Mouse (Mus musculus) brain, adult 2 months (tissue): ENCODE measurements at regions not wholly inside any gene's neighbourhood (a gene's known extent, or its start where the extent isn't known, plus 50 kb on each side); places are given as distances from the start of the nearest gene placed in this dataset.
A peak's percentile ranks its signal among the peaks of the same experiment; 100 is the strongest.

Source experiments
- DNase-seq: peaks from one replicate; pipeline ENCODE4 v3.0.0; 2011; ENCODE audit warnings: low read depth, low spot score

DNA sequence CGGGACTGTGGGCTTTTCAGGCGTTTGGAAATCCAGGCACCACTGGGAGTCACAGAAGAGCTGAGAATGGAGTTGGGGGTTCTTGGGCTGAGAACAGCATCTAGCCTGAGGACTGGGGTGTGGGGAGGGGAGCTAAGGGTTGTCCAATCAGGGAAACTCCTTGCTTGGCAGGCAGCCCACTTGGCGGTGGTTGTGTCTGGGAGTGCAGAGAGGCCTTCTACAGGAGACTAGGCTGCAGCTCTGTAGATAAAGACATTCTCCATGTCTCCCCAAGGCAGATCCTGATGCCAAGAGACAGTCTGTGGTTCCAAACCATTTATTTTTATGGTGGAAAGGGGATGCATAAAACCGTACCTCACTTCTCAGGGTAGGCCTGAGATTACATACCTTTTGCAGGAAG, 774.6 kb downstream of the Brinp1 start:
- no peak for DNase-seq

DNA sequence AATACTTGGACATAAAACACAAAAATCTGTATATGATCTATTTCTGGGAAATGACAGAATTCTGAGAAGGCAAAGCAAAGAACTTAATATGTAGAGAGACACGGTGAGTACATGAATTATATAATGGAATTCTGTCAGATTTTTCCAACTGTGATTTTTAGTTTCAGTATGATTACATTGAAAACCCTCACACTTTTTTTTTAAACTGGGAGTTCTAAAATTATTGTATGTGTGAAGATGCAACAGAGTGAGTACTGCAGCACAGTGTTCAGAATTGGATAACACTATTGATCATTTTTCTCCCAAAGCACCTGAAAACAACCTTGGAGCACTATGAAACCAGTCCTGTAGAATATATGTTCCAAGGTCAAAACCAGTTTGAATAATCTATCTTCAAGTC, 797.7 kb downstream of the Brinp1 start:
- DNase-seq = peak; percentile 24

- DNase-seq = no peak
These were observed 805.6 kb downstream of the Brinp1 start for GRCm38 (mm10) chr4:68148483-68149069.

DNA sequence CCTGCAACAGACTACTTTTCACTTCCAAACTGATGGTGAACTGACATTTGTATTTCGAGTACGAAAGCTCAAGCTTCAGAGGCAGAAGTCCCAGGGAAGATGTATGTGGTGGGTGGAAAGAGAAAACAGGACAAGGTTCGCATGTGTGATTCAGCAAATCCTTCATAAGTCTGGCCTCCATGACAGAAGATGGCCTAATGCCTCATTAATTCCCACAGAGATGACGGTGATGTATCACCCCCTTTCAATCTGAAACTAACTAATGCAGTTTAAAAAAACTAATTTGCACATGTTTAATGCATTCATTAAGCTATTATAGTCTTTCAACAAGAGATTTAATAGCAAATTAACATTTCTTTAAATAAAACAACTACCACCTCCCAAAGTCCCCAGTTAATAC, 826.1 kb downstream of the Brinp1 start:
- DNase-seq = no peak

GRCm38 (mm10) chr4:68114502-68114901, 839.7 kb downstream of the Brinp1 start:
- DNase-seq = no peak

- peak; percentile 23 for DNase-seq
These were observed 868.9 kb downstream of the Brinp1 start for GRCm38 (mm10) chr4:68085255-68085654.

DNA sequence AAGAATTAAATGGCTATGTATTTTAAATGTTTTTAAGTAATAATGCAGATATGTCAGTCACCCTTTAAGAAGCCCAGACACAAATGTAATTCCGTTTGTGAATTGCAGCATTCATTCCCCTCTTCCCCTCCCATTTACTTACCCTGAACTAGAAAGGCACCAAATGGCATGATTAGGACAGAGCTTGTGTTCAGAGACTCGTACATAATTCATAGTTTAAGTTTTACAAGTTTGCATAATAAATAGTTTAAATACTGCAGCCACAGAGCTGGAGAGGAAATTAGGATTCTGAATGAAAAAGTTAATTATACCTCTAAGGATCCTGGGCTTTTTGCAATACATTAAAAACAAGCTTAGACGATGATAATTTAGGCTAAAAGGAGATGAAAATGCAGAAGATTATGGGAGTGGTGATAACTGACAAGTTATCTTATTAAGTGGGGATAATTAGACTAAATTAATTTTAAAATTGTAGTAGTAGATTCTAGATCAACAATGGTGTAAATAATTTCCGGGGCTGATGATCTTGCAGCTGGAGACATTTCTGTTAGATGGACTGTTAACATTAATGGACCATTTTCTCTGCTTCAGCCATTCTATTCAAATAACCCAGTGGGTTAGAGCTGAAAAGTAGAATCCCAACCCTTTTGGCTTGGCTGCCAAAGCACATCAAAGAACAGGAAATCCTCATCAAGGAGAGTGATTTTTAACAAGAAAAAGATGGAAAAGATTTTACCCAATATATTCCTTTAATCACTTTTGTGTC, 897.2 kb downstream of the Brinp1 start:
- no peak for DNase-seq

GRCm38 (mm10) chr4:68022891-68023303, 931.3 kb downstream of the Brinp1 start:
- DNase-seq = peak; percentile 94

- peak; percentile 68 for DNase-seq
These were observed 942.8 kb downstream of the Brinp1 start for GRCm38 (mm10) chr4:68011371-68011770.

DNA sequence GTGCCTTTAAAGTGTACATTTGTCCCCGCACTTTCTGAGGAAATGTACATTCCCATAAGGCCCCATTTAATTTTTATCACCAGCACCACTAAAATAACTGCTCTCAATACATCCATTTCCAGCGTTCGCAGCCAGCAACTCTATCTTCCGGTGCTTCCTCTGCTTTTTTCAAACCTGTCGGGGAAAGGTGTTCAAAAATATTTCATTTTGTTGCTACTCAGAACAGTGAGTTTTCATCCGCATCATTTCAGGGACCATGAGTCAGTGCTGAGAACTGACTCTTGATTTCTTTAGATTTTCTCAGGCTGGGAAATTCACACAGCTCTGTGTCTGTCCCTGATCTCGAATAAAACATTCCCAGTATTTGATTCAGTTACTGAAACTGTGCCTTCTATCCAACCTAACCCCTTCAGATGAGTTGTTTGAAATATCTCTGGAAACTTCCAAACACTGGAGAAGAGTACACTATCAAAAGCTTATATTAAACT, 959.4 kb downstream of the Brinp1 start:
- peak; percentile 58 for DNase-seq

DNA sequence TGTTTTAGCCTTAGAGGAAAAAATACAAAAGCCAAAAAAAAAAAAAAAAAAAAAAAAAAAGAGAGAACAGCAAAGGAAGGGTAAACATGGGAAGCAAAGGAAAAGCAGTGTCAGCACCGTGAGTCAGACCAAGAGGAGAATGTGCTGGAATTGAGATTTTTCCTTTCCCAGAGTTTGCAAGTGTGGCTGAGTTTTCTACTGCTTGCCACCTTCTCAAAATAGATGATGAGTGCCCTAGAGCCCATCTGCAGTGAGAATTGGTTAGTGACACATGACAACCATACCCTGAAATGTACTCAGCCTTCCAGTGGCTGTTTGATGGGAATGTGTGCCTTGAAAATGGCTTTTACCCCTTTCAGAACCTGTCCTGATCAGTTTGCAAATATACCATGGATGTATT, 990.7 kb downstream of the Brinp1 start:
- DNase-seq = peak; percentile 70

DNA sequence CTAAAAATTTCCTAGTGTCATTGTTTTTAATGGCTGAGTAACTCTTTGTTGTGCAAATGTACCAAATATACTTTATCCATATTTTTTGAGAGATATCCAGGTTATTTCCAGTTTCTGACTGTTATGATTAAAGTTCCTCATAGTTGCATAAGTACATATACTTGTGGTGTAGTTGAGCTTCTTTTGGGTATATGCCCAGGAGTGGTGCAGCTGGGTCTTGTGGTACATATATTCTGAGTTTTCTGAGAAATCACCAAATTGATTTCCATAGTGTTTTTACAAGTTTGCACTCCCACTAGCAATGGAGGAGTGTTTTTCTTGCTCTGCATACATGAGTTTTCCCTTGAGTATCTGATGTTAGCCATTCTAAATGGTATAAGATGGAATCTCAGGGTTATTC, 1006.2 kb downstream of the Brinp1 start:
- DNase-seq = peak; percentile 30

- DNase-seq = peak; percentile 69
These were observed 1021.7 kb downstream of the Brinp1 start for GRCm38 (mm10) chr4:67932481-67932880.

GRCm38 (mm10) chr4:67899109-67899508, 1055.1 kb downstream of the Brinp1 start:
- no peak for DNase-seq

DNA sequence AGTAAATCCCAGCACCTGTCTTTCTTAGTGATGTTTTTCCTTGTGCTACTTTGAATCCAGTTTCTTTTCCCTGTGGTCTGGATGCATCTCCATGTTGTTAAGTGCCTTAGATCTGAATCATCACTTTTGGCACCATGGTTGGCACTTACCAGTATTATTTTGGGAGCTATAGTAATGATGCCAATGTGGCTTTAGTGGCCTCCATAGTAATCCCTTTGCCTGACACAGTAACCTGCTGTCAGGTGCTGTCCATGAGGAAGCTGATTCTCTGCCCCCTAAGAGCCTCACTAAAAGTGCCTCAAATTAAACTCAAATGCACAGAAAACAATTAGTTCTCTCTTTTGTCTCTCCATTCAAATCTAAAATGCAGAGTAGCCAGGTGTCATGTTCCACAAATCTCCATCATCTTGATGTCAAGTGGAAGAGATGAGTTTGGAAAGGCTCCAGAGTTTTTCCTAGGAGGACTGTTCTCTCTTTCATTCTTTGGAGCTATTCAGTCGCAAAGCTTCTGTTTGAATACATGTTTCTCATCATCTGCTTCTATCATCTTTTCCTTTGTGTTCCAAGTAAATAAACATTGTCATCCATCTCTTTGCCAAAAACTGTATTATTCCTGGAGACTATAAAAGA, 1062.1 kb downstream of the Brinp1 start:
- DNase-seq = peak; percentile 71

GRCm38 (mm10) chr4:67887954-67888353, 1060.6 kb downstream of the Tlr4 start:
- peak; percentile 95 for DNase-seq

- DNase-seq = no peak
These were observed 1057.8 kb downstream of the Tlr4 start for GRCm38 (mm10) chr4:67885204-67885603.

GRCm38 (mm10) chr4:67862218-67862617, 1034.8 kb downstream of the Tlr4 start:
- no peak for DNase-seq

- no peak for DNase-seq
These were observed 1034.4 kb downstream of the Tlr4 start for GRCm38 (mm10) chr4:67861801-67862200.

DNA sequence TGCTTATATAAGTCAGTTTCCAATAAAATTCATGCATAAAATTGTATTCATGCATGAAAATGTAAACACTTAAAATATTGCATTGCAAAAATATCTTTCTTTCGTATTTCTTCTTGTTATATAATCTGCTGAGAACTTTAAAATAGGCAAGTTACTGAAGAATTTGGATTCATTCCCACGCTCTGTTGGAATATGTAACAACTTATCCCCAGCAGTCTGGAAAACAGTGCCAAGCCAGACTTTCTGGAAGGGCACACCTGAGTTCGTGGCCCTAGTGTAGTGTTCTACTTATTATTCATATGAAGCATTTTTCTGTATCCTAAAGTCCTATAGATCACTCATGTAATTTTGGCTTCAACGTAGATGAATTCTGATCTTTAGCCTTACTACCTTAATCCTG, 1025.6 kb downstream of the Tlr4 start:
- DNase-seq = peak; percentile 82

GRCm38 (mm10) chr4:67833397-67833796, 1006.0 kb downstream of the Tlr4 start:
- peak; percentile 61 for DNase-seq

DNA sequence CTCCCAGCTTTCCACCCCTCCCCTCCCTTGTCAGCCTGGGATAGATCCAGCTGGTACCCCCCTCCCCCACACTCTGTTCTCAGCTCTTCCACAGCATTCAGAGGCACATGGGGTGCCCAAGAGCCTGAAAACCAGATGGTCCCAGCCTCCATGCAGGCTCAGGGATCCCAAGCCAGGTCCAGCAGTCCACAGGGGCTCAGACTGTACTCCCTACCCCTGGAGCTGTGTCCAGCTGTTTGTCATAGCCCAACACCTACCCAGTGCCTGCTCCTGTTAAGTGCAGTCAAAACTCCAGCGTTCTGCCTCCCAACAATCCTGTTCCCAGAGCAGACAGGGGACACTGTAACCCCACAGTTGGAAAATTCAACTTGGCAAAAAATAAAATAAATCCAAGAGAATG, 998.1 kb downstream of the Tlr4 start:
- DNase-seq = peak; percentile 23

- DNase-seq = peak; percentile 2
These were observed 968.7 kb downstream of the Tlr4 start for GRCm38 (mm10) chr4:67796050-67796449.
